Mouse (Mus musculus) cerebellum, adult 11 months (tissue): ENCODE data around the gene Tns2.

Experiments
- DNase-seq: peaks from one replicate; pipeline ENCODE4 v3.0.0; 2022

Gene Tns2

DNA sequence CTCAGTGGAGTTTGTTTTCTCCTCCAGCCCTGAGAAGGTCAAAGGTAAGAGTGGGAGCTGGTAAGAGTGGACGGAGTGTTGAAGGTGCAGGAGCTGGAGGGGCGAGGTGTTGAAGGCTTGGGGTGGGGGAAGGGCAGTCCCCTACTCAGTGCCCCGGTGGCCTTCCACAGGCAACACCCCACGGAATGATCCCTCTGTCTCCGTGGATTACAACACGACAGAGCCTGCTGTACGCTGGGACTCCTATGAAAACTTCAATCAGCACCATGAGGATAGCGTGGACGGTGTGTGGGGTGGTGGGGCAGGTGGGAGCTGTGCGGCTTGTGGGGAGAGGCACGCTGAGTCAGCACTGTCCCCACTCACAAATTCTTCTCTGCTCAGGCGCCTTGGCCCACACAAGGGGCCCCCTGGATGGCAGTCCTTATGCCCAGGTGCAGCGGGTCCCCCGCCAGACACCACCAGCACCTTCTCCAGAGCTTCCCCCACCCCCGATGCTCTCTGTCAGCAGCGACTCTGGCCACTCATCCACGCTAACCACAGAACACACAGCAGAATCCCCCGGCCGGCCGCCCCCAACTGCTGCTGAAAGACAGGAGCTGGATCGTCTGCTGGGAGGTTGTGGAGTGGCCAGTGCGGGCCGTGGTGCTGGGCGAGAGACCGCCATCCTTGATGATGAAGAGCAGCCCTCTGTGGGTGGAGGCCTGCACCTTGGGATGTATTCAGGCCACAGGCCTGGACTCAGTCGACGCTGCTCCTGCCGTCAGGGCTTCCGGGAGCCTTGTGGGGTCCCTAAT, 10.7 kb downstream of the Tns2 start:
- DNase-seq: no peak

DNA sequence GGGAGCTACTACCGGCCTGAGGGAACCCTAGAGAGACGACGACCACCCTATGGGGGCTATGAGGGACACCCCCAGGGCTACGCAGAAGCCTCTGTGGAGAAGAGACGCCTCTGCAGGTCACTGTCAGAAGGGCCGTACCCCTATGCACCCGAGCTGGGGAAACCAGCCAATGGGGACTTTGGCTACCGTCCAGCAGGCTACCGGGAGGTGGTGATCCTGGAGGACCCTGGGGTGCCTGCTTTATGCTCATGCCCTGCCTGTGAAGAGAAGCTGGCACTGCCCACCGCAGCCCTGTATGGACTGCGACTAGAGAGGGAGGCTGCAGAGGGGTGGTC, 11.2 kb downstream of the Tns2 start:
- no peak for DNase-seq

DNA sequence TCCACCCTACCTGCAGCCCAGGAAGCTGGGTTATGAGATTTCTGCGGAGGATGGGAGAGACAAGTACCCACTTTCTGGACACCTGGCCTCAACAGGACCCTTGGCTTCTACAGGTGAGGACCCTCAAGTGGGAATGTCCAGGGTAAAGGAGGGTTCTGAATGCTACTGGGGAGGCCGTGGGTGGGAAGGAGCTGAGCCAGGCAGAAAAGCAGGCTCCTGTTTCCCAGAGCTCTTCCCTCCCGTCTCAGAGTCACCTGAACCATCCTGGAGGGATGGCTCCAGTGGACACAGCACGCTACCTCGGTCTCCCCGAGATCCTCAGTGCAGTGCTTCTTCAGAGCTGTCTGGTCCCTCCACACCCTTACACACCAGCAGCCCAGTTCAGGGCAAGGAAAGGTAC, 12.0 kb downstream of the Tns2 start:
- no peak for DNase-seq

DNA sequence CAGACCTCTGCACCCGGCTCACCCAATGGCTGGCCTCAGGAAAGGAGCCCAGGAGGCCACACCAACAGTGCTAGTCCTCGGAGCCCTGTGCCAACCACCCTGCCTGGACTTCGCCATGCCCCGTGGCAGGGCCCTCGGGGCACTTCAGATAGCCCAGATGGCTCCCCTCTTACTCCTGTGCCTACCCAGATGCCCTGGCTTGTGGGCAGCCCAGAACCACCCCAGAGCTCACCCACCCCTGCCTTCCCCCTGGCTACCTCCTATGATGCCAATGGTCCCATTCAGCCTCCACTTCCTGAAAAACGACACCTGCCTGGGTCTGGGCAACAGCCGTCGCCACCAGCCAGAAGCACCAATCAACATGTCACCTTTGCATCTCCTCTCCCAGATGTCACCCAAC, 12.6 kb downstream of the Tns2 start:
- no peak for DNase-seq

DNA sequence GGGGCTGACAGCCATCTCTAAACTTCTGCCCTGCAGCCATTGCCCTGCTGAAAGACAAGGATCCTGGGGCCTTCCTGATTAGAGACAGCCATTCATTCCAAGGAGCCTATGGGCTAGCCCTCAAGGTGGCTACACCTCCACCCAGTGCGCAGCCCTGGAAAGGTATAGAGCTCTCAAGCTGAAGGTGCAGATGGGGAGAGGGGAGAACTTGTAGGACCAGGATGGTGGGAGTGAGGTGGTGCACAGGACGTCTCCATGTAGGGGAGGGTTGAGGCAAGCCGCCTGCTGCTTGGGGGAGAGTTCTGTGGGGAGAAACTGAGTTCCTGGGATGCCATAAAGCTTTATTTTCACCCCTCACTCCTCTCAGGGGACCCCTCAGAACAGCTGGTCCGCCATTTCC, 13.5 kb downstream of the Tns2 start:
- no peak for DNase-seq

DNA sequence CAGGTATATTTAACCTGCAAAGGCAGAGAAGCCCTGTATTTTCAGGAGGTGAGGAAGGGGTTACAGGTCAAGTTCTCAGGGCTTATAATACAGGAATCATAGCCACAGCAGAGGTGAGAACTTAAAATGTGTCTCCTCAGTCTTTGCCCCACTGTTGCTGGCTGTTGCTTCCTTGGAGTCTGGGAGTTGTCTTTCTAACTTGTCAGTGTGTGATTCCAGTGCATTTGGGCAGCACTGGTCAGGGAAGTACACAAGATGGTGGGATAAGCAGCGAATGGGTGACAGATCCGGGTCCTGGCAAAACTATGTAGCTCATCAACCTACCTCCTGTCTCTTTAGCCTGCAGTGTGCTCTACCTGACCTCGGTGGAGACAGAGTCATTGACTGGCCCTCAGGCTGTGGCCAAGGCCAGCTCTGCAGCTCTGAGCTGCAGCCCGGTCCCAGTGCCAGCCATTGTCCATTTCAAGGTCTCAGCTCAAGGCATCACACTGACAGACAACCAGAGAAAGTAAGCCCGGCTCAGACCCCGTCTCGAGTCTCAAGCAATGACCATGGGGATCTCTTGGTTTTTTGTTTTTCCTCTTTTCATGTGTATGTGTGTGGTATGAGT, 14.5 kb downstream of the Tns2 start:
- no peak for DNase-seq

DNA sequence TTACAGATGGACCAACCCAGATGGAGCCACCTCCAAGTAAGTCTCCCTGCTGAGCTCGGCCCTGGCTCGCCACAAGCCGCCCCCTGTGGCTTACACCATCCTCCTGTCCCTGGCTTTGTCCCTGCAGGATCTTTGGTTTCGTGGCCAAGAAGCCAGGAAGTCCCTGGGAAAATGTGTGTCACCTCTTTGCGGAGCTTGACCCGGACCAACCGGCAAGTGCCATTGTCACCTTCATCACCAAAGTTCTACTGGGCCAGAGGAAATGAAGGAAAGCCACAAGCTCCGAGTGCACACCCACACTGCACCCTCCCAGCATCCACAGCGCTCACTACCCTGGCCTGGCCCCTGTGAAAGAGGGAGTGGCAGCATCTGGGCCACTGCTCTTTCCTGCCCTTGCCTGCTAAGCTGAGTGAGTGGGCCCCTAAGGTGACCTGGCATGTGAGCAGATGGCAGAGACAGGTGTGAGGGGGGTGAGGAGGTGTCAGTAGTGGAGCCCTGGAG, 15.6 kb downstream of the Tns2 start:
- no peak for DNase-seq

DNA sequence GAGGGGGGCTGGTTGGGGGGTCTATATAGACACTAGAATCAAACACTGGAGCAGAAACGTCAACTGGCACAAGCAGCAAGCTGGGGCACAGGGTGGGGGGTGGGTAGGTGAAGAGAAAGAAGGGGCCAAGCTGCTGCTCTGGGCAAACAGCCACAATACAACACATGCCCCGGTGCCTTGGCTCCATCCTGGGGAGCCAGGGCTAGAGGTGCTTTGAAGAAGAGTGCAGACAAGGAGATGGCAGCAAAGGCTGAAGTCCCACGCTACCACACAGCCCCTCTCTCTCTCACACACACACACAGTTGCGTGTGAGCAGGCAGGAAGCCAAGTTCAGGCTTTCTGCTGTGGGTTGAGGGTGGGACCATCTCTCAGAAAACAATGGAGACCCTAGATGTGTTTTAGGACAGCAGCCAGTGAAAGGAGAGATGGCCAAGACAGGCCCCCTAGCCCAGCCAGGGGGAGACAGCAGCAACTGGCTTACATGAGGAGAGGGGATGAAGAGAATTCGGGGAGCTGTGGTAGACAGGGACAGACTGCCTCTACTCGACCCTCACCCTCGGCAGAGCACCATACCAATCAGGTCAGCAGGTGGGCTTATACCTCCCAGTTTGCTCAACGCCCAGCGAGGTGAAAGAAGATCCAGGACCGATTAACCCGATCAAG, 16.7 kb downstream of the Tns2 start:
- no peak for DNase-seq

DNA sequence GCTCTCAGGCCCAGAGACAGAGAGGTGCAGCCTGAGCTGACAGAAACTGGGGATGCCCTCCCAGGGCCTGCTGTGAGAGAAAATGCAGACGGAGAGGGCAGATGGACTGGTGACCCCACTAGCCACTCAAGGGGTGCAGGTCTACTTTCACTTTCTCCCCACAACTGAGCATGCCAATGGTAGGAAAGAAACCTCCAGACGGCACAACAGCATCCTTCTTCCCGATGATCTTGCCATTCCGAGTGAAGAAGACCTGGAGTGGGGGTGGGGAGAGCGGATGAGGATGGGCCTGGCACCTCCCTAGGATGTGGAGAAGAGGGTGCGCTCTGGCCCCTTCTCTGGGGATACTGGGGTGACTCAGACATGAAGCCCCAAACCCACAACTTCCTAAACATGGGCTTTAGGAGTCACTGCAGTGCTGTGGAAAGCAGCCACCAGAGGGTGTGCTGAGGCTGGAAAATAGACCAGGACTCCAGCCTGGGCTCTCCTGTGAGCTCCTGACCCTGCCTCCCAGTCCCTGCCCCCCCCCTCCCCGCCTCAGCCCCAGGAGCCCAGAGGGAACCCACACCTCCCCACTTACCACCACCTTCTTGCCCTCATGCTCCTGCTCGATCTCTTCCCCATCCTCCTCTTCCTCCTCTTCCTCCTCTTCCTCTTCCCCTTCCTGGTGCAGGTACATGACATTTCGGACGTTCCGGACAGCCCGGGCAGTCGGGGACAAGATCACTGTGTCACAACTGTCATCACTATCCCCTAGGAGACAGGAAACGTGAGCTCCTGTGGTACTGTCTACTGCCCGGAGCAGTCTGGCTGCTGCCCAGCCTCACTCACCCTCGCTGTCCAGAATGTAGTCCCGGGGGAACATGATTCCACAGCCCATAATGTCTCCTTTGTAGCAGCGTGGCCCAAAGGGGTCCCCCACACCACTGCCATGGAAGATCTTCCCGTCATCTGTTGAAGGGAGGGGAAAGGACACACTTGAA, 17.5 kb downstream of the Tns2 start:
- no peak for DNase-seq

DNA sequence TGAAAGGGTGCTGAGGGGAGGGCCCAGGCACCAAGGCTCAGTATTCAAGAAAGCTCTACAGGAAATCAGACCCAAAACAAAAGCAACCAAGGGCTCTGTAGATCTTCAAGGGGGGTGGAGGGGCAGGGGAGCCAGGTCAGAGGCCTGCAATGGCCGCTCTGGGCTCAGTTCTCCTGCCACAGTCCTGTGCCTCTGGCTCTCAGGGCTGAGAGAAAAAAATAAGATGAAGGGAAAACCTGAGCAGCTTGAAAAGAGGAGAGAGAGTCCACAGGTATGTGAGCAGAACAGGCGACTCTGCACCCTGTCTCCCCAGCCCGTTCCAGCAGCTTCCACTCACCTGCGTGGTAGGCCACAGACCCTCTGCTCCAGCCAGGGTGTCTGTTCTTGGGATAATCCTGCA, 18.4 kb downstream of the Tns2 start:
- DNase-seq: no peak

DNA sequence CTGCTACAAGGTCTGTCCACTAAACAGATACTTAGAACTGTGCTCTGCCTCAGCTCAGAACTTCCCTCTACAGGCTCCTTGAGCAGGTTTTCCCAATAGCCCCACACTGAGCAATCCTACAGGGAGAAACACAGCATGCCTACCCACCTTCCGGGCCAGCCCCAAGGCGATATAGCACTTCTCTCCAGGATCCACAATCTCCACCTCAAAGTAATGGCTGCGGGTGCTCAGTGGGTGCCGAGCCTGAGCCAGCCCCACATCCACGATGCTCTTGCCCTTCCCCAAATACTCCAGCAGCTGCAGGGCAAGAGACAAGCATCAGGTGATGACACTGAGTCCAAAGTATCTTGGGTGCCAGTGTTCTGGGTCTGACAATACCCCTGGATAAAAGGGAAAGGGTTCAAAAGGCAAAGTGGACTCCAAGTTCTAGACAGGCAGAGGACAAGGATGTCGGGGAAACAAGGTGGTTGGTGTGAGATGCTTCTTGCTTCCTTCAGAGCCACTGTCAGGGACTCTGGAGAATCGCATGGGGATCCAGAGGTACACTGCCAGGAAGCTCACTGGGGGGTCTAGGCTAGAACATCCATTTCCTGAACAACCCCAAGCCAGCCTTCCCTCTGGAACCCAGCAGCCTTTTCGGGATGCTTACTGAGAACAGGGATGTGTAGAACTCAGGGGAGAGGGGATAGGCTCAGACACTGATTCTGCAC, 19.1 kb downstream of the Tns2 start:
- DNase-seq: no peak

DNA sequence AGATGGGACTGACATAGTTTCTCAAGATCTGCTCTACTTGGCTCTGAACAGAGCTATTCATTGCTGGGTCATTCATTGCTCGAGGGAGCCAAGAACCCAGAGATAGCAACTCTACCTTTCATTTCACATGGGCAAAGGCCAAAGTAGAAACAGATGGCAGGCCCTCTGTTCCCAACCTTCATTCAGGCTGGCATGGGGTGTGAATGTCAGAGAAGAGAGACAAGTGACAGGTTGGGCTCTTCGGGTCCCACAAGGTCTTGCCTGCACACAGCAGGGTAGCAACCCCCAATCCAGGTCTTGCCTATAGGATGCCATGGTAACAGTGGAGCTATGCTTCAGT, 19.6 kb downstream of the Tns2 start:
- peak; percentile 82 for DNase-seq

DNA sequence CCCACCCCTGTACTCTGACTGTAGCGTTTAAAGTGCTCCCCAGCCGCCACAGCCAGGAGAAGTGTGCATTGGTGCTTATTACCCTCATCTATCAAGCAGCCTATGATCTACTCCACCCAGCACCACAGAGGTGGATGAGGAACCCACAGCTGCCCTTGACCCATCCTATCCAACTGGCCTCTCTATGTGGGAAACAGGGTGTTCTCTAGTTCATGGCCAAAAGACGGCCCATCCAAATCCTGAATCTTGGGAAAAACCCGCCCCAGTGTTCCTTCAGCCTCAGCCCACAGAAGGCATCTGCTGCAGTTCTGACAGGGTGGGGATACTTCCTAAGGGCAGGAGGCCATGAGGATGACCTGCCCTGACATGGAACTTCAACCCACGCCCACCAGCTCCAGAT, 20.3 kb downstream of the Tns2 start:
- DNase-seq: no peak

DNA sequence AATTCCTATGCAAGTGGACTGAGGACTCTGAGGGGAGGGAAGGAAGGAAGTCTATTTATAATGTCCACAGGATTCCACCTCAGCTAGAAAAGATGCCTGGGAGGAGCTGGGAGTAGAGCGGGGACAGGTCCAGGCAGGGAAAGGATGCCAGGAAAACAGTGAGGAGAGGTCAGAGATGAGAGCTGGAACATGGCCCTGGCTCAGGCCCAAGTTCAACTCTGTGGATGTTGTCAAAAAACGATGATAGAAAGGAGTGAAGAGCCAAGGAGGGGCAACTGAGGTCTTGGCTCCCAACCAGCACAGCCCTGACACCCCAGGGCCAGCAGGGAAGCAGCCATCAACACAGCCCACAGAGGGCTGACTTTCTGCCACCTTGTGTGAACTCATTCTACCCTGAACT, 26.1 kb downstream of the Tns2 start:
- no peak for DNase-seq

DNA sequence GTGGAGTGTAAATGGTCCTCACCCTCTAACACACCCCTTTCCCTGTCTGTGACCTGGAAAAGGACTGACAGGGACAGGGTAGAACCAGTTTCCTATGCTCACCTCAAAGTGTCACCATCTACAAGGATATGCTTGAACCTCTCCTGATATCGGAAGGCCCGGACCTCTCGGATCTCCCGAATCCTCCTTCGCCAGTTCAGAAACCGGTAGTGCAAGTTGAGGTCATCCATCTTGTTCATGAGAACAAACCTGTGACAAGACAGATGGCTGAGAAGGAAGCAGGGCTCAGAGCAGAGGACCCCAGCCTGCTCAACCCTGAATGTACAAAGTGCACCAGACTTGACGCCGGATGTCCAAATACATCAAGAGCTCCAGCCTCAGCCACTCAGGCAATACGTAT, 33.1 kb downstream of the Tns2 start:
- no peak for DNase-seq

DNA sequence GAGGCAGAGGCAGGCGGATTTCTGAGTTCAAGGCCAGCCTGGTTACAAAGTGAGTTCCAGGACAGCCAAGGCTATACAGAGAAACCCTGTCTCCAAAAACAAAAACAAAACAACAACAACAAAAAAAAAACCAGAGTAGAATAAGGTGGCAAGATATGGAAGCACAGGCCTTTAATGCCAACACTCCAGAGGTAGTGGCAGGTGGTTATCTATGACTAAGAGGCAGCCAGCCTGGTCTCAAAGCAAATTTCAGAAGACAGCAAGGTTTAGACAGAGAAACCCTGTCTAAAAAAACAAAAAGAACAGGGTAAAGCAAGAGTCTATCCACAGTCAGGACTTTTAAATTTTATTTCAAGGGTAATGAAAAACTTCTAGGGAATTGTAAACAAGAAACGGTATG, 34.5 kb downstream of the Tns2 start:
- no peak for DNase-seq

DNA sequence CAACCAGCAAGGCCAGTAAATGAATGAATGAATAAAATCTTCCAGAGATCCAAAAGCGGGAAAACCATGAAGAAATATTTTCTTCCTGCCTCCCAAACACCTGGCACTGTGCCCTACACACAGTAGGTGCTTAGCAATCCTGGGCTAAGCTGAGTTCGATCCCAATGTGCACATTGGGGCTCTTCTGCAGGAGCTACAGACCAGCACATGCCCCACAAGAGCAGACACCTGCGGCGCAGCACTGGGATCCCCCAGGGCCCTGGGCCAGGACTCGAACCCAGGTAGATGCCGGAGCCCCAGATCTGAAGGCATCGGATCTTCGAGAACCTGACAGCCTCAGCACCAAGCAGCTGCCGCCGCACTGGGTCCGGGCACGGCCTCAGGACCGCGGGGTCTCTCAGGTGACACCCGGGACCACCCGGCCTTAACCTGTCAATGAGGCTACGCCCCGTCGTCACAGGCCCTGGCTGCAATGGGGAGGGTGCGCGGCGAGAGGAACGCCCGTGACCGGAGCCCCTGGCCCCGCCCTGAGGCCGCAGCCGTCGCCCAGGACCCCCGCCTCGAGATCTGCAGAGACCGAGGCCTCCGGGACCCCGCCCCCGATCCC, 35.4 kb downstream of the Tns2 start:
- no peak for DNase-seq

DNA sequence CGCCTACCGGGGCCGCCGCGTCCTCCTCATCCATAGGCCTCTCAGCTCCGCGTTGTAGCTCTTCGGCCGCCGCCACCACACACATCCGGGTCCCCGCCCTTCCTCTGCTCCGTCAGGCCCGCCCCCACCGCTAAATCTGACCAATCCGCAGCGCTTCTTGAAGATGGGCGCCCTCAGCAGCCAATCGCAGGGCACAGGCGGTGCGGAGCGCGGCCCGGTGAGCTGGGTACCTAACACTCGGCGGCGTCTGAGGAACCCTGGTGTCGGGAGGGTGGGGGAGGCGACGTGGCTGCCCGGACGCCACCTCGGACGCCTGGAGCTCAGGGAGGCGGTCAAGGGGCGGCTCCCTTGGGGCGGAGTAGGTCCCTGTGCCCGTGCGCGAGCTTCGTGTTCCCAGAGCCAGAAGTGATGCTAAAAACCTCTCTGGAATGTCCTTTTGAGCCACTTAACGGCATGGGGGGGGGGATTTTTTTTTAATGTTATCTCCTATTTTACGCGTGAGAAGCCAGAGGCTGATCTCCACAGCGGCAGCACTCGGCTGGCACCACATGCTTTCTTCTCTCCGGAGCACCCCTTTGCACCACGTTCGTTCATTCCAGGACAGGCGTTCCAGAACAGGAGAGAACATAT, 36.0 kb downstream of the Tns2 start, which contains the start of gene Spryd3:
TSS of gene Spryd3 (minus strand) at position 106 of the 630 bp plus-strand sequence.
- DNase-seq: peak; percentile 98

DNA sequence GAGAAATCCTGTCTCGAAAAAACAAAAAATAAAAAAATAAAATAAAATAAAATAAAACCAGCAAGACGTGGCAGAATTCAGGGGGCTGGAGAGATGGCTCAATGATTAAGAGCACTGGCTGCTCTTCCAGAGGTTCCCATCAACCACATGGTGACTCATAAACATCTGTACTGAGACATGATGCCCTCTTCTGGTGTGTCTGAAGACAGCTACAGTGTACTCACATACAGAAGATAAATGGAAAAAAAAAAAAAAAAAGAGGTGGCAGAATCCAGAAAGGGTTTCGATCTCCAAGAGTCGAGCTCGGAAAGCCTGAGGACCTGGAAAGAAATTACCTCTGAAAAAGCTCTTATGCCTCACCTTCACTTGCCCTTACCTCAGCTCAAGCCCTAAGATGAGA, 40.9 kb downstream of the Tns2 start:
- DNase-seq: no peak

DNA sequence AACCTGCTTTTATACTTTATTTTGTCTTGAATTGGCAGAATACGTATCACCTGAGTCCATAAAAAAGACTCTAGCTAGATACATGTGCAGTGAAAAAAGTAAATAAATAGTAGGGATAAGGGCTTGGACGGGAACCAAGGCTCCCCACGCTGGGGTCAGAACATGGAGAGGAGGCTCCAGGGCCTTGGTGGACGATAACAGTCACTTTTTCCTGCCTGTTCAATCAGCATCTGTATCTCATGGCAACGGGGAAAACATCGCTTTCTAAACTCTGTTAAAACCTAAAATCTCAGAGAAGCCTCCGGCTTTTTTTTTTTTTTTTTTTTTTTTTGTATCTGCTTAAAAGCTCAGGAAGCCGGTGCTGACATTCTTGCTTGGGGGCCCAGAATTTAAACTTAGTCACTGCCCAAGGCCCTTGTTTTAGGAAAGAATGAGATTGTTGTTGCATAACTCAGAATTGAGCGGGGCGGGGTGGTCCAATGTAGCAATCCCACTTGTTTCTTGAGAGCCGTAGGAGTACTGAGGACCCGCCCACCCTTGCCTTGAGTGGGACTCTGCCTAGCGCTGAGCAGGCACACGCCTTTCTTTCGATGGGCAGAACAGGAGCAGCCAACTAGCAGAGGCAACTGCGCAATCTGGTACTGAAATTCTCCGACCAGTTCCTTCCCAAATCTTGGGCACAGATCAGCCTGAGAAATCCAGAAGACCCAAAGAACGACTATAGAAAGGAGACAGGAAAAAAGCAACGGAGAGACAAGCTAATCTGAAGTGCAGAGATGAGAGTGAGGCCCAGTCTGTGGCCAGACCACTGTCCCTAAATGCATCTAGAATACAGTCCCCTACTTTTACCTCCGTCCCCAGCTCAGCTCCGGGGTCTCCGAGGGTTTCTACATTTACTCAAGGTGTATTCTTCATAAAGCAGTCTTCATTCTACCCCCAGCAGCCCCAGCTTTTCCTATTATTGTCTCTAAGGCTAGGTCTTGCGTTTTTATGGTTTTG, 43.0 kb downstream of the Tns2 start:
- no peak for DNase-seq
